Mouse (Mus musculus) kidney, postnatal 4 days (tissue): ENCODE results near the gene Gm16451.
"Not testable (repeated sequence)": the region's sequence is repeated elsewhere in the genome, so short reads cannot be mapped to it uniquely, and the experiment has no call there.

Experiments
- DNase-seq, 2 experiments: peaks; one replicate each; pipeline ENCODE4 v3.0.0; 2021; ENCODE audit warnings: mixed read lengths in 2 of 2

The Gm16451 gene

GRCm38 (mm10) chr7:22118145-22118544 lies at the start of gene Gm16451:
Gene Gm16451, minus strand, starts transcription at chr7:22118245.
- not testable (repeated sequence) for DNase-seq

GRCm38 (mm10) chr7:22163935-22164334 lies 45.9 kb upstream of the Gm16451 start, which contains the start of gene Vmn1r142:
Gene Vmn1r142, minus strand, starts transcription at chr7:22164035.
- not testable (repeated sequence) for DNase-seq

GRCm38 (mm10) chr7:22134641-22135040 lies 16.6 kb upstream of the Gm16451 start, which contains the start of gene Gm10666:
Gene Gm10666, minus strand, starts transcription at chr7:22134741.
- not testable (repeated sequence) for DNase-seq

- DNase-seq, result not testable (repeated sequence)
Measured at GRCm38 (mm10) chr7:22068757-22069156, 49.3 kb downstream of the Gm16451 start, which contains the start of gene Vmn1r139. Gene Vmn1r139, plus strand, starts transcription at chr7:22069057.
